Mouse (Mus musculus): ENCODE results near the gene Fyttd1.

Fyttd1 gene

GRCm38 (mm10) chr16:32942694-32943093 is 65.4 kb downstream of the Fyttd1 start:
- peak; percentile 61 for DNase-seq (ENCODE audit: low spot score)

- DNase-seq (ENCODE audit: low spot score): no peak
These were observed 68.1 kb downstream of the Fyttd1 start for GRCm38 (mm10) chr16:32945379-32945778.

- no peak for DNase-seq (ENCODE audit: low spot score)
These were observed 70.7 kb downstream of the Fyttd1 start for GRCm38 (mm10) chr16:32948016-32948415.

- DNase-seq (ENCODE audit: low spot score): no peak
These were observed 71.4 kb downstream of the Fyttd1 start for GRCm38 (mm10) chr16:32948656-32949055.

- DNase-seq (ENCODE audit: low spot score): no peak
These were observed 72.0 kb downstream of the Fyttd1 start for GRCm38 (mm10) chr16:32949281-32949680.

DNA sequence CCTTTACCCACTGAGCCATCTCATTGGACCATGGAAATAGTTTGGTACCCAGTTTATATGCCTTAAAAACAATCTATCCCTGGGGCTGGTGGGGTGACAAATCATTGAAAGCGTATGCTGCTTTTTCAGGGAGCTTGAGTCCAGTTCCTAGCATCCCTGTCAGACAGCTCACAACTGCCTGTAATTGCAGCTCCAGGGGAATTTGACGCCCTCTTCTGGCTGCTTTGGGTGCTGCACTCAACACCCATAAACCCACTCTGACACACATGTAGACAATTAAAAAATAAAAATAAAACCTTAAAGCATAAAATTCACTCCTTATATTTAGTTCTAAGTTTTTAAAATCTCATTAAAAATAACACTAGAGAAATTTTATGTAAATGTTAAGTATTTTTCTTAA is 73.8 kb downstream of the Fyttd1 start:
- DNase-seq (ENCODE audit: low spot score): no peak

DNA sequence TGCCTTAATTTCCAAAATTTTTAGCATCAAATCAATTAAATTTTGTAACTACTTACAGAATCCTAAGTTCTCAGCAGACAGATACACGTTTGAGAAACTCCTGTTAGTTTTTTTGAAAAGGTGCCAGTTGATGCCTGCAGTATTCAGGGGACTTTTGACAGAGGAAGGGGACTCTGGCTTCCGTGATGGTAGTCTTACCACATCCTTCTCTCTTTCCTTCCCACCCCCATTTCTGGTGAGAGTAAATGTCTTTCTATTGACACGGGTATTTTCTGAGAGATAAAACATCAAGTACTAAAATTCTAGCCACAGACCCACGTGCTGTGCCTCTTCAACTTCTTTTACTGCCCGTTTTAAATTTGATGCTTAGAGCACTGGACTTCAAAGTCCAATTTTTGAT is 76.5 kb downstream of the Fyttd1 start:
- DNase-seq (ENCODE audit: low spot score): no peak

- DNase-seq (ENCODE audit: low spot score): no peak
These were observed 77.0 kb downstream of the Fyttd1 start for GRCm38 (mm10) chr16:32954304-32954703.

DNA sequence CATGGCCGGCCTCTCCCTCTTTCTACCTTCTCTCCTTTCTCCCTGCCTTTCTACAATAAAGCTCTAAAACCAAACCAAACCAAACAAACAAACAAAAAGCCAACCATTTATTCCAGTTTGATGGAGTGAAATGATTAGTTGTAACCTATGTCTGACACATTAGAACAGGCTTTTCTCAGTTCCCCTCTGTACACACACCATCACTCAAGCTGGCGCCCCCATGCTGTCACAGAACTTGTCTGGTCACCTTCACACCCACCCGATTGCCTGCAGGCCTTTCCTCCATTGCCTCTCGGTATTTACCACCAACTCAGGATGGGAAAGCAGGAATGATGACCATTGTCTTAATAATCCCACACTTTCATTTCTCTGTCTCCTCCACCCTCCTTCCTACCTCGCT is 79.6 kb downstream of the Fyttd1 start:
- DNase-seq (ENCODE audit: low spot score): no peak
